Mouse (Mus musculus): Measurements from ENCODE around the gene Gm17555. TPM values are rescaled to one million over a fixed set of nuclear protein-coding genes. Genes with fewer than 3 reads are reported as not detected.
A peak's percentile ranks its signal among the peaks of the same experiment; 100 is the strongest.
"Not testable (repeated sequence)": the region's sequence is repeated elsewhere in the genome, so short reads cannot be mapped to it uniquely, and the experiment has no call there.

The Gm17555 gene
- not detected for total RNA-seq (2021)

DNA sequence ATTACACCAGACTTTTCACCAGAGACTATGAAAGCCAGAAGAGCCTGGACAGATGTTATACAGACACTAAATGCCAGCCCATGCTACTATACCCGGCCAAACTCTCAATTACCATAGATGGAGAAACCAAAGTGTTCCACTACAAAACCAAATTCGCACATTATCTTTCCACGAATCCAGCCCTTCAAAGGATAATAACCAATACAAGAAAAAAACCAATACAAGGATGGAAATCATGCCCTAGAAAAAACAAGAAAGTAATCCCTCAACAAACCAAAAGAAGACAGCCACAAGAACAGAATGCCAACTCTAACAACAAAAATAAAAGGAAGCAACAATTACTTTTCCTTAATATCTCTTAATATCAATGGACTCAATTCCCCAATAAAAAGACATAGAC, at the start of gene Gm17555:
Gene Gm17555, plus strand, starts transcription at position 301 of the 400 bp plus-strand sequence.
- intact Hi-C loops (cut with DNase I); DNase-seq (ENCODE audit: low spot score in 2 of 2): not testable (repeated sequence)

DNA sequence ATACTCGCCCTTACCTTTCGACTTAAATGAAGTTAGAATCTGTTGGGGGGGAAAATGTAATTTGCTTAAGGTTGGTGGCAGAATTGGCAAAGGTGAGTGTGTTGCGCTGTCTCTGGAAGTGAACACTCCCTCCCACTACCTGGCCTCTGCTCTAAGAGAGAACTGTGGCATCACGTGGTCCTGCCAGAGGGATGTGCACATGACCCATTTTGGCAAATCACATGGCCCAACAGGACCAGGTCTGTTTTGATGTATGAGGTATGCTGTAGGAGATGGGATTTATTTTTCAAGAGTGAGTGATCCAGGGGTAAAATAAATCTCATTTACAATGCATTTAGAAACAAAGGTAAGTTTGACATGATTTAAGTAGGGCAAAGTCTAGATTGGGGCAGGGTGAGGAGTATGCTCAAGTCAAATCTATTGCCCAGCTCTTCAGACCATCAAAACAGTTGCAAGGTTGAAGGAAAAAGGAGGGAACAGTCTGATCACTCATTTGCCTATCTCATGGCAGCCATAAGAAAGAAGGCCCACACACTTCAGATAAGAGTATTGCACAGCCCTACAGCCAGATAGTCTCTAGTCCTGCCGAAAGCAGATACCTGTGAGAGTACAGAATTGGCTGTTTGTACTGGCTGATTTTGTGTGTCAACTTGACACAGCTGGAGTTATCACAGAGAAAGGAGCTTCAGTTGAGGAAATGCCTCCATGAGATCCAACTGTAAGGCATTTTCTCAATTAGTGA, 49.5 kb upstream of the Gm17555 start:
- intact Hi-C loops (cut with DNase I) = no loop called here
- no peak for DNase-seq (ENCODE audit: low spot score in 2 of 2)

DNA sequence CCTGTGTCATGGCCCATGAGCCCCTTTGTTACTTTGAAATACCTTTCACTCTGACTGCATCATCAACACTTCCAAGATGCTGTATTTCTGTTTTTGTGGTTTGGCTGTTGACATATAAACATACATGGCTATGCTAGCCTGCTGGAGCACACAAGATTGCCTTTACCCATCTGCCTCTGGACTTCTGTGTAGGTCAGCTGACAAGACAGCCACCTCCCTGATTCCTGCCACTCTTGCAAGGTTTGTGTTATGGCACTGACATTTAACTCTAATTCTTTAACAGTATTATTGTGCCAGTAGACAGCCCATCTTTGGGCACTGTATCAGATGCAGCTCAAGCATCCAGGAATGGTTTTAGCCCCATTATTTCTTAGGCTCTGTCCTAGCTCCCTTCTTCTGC, 48.6 kb upstream of the Gm17555 start:
- no peak for DNase-seq (ENCODE audit: low spot score in 2 of 2)
- intact Hi-C loops (cut with DNase I) = no loop called here

DNA sequence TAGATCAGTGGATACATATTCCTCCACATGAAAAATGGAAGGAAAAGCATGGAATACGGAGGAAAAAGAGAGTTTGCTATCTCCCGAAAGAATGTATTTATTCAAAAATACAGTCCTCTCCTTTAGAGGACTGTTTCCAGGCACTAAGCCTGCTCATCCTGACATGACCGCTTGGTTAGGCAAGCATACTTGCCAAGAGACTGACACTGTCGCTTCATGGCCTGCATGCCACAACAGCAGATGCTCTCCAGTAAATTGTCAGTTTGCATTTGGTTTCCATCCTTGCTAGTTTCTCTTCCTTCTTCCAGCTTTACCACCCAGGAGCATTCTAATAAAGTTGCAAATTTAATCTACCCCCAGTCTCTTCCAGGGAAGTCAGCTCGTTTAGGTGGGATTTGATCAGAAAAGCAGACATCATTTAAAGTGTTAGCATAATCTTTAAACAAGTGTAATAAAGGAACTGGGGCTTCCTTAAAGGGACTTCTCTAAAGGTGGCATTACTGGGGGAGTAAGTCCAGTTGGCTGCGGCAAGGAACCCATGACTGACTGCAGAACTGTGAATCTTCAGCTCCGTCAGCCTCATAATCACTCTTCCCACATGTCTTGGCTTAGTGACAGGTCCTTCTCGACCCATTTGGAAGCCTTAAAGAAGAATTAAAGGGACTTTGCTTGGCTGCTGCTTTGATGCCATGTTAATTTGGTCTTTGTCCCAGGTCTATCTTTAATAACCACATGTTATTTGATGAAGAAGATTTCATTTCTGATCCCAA, 47.9 kb upstream of the Gm17555 start:
- no peak for DNase-seq (ENCODE audit: low spot score in 2 of 2)
- intact Hi-C loops (cut with DNase I) = no loop called here

DNA sequence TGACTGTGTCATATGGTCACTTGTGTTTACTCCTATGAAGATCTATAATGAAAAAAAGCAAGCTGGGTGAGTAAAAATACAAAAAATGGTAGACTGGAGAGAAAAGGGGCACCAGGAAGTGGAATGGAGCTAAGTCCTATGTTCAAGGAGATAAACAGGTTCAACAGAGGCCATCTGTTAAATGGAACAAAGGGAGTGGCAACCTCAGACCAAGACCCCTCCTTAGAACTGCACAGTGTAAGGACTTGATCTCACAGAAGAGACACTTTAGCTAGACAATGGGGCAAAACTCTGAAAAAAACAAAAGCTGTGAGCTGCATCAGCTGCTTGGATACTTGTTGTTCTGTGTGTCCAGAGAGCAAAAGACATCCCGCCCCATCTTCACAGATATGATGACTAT, 43.5 kb upstream of the Gm17555 start:
- no peak for DNase-seq (ENCODE audit: low spot score in 2 of 2)
- intact Hi-C loops (cut with DNase I) = no loop called here

DNA sequence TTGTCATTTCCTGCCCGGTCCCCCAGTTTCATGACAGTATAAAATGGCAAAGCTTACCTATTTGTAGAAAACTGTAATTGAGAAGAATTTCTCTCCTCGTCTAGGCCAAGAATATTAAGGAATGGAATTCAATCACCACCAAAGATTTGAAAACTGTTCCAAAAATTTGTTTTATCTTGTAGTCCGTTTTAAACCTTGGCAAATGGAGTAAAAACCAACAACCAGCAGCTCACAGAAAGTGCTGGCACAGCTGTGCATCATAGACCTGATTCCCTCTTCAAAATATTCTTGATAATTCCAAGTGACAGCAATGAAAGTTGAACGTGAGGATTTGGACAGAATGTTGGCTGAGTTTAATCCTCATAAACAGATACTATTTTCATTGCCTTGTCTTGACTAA, 23.6 kb upstream of the Gm17555 start:
- intact Hi-C loops (cut with DNase I) = no loop called here
- no peak for DNase-seq (ENCODE audit: low spot score in 2 of 2)

DNA sequence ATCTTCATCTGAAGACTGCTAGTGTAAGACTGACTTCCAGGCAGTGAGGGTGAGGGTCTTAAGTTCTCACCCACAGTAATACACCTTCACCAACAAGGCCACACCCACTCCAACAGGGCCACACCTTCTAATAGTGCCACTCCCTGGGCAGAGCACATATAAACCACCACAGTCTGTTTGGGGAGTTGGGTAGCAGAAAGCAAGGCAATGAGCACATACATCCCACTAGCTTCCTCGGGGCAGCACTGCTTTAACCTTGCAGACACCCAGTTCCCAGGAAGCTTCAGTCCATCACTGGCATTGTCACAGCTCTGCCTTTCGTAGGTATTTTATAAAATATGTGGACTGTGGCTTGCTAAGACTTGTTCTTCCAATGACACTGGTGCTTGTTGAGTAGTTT, 22.8 kb upstream of the Gm17555 start:
- no peak for DNase-seq (ENCODE audit: low spot score in 2 of 2)
- intact Hi-C loops (cut with DNase I) = no loop called here

DNA sequence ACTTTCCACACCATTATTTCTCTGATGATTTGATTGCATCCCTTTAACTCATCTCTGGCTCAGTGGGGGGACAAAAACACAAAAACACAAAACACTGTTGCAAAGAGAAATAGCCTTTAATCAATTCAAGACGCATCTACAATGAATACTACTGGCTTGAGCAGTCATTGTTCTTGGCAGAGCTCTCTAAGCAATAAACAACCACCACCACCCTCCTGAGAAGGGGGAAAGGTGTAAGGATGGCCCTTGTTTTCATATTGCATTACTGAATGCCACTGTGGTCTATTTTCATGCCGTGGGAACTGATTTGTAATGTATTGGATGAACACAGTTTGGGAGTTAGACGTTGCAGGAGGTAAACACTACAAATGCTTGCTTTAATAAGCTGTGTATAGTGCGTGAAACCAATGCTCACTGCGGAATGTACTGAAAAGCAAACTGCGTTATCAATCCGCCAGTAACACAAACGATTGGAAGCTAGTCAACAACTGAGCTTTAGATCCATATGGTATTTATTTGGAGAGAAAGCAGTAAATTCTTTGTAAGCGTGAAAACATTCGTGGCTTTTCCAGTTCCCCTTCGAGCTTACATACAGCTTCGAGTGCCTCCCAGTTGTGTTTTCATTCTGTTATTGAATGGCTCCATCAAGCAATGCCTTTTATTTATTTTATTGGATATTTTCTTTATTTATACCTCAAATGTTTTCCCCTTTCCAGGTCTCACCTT, 19.1 kb upstream of the Gm17555 start:
- intact Hi-C loops (cut with DNase I) = no loop called here
- DNase-seq (ENCODE audit: low spot score in 2 of 2) = no peak

DNA sequence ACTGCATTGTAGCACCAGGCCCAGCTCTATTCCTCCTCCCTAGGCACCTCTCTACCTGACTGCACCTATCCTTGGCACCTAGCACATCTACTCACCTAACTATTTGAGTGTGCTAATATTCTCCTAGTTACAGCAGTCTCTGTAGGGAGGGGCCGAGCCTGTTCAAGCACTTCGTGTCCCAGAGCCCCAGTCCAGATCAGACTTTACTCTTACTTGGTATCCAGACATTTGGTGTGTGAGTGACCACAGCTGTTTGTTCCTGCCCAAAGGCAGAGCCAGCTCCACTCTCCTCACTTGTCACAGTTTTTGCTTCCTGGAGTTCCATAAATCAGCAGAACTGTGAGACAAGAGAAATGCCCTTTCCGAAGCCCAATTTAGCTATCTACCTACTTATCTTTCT, 15.9 kb upstream of the Gm17555 start:
- intact Hi-C loops (cut with DNase I) = no loop called here

DNA sequence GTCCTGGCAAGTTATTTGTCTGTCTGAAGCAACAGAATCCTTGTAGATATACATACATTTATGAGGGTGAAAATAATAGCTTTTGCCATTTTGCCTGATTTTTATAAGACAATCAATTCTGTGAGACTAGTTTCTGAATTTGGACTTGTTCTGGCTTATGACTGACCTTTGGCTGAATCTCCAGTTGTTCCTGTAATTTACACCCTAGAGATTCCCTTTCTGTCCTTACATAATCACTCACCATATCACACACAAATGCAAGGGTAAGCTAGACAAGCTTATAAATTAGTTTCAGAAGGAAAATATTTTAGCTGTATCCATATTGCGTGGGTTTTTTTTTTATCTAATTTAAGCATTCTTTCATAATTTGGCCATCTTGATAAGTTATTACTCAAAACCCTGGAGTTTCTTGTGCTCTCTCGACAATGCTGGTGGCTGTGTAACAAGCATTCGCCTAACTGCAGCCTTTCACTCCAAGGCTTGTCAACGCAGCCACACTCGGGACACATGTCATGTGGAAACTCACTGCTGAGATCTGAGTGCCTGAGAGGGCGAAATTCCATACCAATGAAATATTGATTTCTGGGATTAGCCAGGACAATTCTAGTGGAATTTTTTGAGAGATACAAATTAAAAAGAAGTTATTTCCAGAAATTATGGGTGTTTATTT, 3.8 kb upstream of the Gm17555 start:
- DNase-seq (ENCODE audit: low spot score in 2 of 2) = no peak
- intact Hi-C loops (cut with DNase I) = no loop called here

More for the DNA sequence above, 15.9 kb upstream of the Gm17555 start:
- no peak for DNase-seq (ENCODE audit: low spot score in 2 of 2)

DNA sequence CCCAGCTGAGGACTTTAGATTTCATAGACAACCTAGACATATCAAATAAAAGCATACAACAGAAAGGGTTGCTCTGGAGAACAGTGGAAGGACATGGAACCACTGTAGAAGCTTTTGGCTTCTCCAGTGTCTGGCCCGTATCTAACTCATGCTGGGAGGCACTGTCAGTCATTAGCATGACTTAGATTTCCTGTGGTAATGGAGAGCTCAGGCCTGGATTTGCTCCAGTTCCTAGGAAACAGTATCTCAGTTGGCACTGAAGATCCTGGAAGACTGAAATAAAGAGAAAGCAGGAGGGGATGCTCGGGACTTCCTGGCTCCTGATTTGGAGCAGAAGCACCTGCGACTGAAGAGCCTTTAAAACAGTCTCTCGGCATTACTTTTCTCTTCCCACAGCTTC, 12.7 kb downstream of the Gm17555 start:
- no peak for DNase-seq (ENCODE audit: low spot score in 2 of 2)
- intact Hi-C loops (cut with DNase I) = no loop called here

DNA sequence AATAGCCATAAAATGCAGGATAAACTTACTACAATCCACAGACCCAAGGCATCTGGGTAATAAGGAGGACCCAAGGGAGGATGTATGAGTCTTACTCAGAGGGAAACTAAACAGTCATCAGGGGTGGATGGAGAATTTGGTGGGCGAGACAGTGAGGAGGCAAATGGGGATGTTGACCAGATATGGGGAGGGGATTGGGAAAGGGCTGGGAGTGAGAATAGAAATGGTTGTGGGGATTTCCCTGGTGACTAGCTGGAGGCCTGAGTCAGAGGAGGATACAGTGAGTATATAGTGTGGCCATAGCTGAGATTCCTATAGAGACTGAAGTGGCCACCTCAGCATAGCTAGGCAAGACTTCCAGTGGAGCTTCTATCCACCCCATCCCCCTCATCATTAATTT, 16.8 kb downstream of the Gm17555 start:
- intact Hi-C loops (cut with DNase I) = no loop called here
- DNase-seq (ENCODE audit: low spot score in 2 of 2) = no peak

DNA sequence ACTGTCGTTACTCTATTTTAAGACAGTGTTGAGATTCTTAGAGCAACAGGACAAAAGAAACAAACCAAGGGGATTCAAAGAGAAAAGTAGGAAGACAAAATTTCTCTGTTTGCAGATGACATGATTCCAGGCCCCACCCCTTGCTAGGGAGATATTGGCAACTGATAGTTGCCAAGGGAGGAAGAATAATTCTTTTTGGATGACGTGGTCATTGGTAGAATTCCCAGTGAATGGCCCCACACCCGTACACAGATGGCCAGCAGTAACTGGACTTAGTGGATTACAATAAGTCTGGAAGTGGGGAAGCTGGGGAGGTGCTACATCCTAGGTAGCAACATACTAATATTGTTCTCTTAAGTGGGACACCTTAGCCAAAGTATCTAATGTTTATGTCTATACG, 22.0 kb downstream of the Gm17555 start:
- no peak for DNase-seq (ENCODE audit: low spot score in 2 of 2)
- intact Hi-C loops (cut with DNase I) = no loop called here

DNA sequence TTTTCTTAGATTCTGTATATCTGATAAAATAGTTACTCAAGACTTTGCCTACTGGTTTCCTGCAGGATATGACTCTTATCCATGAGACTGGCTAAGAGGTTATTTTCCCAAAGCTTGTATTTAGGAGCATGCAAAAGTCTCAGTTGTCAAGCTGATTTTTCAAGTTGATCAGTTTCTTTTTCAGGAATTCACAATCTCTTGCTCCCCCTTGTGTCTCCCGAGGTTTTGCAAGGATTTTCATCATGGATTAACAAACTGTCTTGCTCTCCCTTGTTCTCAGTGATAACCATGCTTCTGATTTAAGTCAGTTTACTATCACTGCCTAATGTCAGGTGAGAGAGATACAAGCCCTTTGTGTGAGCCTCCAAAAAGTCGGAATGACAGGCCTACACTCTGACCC, 30.5 kb downstream of the Gm17555 start:
- peak in 1 of 2 experiments; percentile 12 for DNase-seq (ENCODE audit: low spot score in 2 of 2)
- intact Hi-C loops (cut with DNase I) = loop anchor here (10.0 kb wide), 2 partner anchors 241 to 351 kb away; no protein-coding TSS in a partner anchor

DNA sequence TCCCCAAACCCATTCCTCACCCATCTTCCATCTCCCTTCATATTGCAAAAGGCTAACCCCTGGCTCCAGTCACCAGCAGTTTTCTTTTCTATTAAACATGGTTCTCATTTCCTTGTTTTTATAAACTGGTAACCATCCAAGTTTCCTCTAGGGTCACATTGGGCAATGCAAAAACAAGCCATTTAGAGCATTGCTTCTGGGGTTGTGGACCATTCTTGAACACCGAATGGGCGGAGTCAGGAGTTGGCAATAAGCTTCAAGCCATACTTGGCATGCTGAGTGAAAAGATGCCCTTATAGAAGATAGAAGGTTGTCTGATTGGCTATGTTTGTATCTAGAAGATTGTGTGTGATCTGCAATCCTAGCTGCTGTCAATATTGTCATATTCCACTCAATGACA, 33.6 kb downstream of the Gm17555 start:
- intact Hi-C loops (cut with DNase I) = loop anchor here (10.0 kb wide), 2 partner anchors 244 to 354 kb away; no protein-coding TSS in a partner anchor
- DNase-seq (ENCODE audit: low spot score in 2 of 2) = no peak

DNA sequence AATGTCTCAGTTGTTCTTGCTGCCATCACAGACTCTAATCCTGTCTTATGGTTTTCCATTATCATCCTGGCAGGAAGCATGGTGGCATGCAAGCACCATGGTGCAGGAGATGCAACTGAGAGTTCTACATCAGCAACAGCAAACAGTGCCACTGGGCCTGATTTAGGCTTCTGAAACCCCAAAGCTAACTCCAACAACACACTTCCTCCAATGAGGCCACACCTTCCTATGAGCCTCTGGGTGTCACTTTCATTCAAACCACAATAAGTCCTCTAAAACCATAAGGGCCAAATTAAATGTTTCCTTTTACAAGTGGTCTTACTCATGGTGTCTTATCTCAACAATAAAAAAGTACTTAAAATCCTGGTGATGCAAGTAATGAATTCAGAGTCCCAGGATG, 37.3 kb downstream of the Gm17555 start:
- no peak for DNase-seq (ENCODE audit: low spot score in 2 of 2)
- intact Hi-C loops (cut with DNase I) = no loop called here

Measured in left cerebral cortex, postnatal 36 days (tissue).